Comparison of ENCODE assay signal across 8 mouse cellular contexts in the genomic region with DNA sequence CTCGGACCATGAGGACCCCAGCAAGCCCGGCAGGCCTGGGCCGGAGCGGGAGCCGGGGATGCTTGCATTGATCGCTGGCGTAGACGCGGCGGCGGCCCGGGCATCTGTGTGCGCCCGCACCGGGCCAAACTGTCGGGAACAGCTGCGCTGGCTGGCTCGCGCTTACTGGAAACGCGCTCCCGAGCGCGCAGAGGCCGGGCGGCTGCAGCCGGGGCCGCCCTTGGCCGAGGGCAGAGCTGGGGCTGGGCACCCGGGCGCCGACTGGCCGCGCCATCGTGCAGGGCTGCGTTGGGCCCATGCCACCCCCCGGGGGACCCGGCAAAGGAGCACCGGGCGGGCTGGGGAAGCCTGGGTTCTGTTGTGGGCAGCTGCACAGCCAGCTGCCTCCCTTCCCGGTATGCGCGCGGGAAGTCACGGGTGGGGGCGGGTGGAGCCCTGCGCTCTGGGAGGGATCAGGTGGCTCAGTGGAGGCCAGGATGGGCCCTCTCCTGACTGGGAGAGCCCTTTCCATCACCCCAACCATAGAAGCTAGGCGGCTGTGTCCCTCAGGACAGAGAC. TPM values are rescaled to one million over a fixed set of nuclear protein-coding genes. Genes with fewer than 3 reads are reported as not detected.
A peak's percentile ranks its signal among the peaks of the same experiment; 100 is the strongest.
DNase-seq lines count a peak whose midpoint lies in the region; ATAC-seq and TF ChIP-seq lines count a peak whose summit lies in the region.

No protein-coding gene starts in this region.

- H3K9ac ChIP-seq in forebrain, postnatal 0 days = peak overlapping the region; percentile 57
- peak overlapping the region; percentile 76 for H3K9ac ChIP-seq in hindbrain, embryonic 13.5 days
- 0 out of 2 replicates have a peak overlapping the region, but pooled peaks have one; percentile 34 for H3K9ac ChIP-seq in liver, embryonic 11.5 days (ENCODE audit: low read depth, low read length)

- no peaks in the 10 kb centered on the region for H3K27me3 ChIP-seq in forebrain, postnatal 0 days (ENCODE audit: insufficient read depth, low read length)
- H3K27me3 ChIP-seq in hindbrain, embryonic 13.5 days = peaks cover 80% of the 10 kb centered on the region
- H3K27me3 ChIP-seq in liver, embryonic 11.5 days (replicated peaks; ENCODE audit: control insufficient read depth, insufficient read depth, low read length) = peaks cover 32% of the 10 kb centered on the region

- 1% methylated on average over 48 of the region's 48 CpGs for WGBS in forebrain, postnatal 0 days
- 1% methylated on average over 46 of the region's 48 CpGs for WGBS in hindbrain, embryonic 13.5 days
- WGBS in liver, embryonic 11.5 days = 6% methylated on average over 48 of the region's 48 CpGs

- H3K27ac ChIP-seq in forebrain, postnatal 0 days (ENCODE audit: low read depth, low read length) = no peak overlapping the region
- H3K27ac ChIP-seq in hindbrain, embryonic 13.5 days = peak overlapping the region; percentile 19; the same call in 1 of the 2 replicates
- H3K27ac ChIP-seq in liver, embryonic 11.5 days (ENCODE audit: low read depth, low read length) = no peak overlapping the region

- peak; percentile 31 to 41 for DNase-seq in cerebellum, postnatal 25 days
- DNase-seq in cerebellum, adult 11-12 months = no peak
- DNase-seq in Muller cell, postnatal 12 days (ENCODE audit: inconsistent ontology term) = peak; percentile 65
- DNase-seq in forebrain, postnatal 0 days = peak; percentile 78
- DNase-seq in liver, embryonic 11.5 days (ENCODE audit: low spot score) = peak; percentile 76
- DNase-seq in neural tube, embryonic 10.5 days (ENCODE audit: extremely low spot score, low spot score) = peak; percentile 83
- DNase-seq in urinary bladder, postnatal 4 days (ENCODE audit: low spot score in 2 of 2) = peak; percentile 60 to 71

- H3K36me3 ChIP-seq in forebrain, postnatal 0 days (ENCODE audit: insufficient read depth) = no peaks in the 10 kb centered on the region
- no peaks in the 10 kb centered on the region for H3K36me3 ChIP-seq in hindbrain, embryonic 13.5 days
- H3K36me3 ChIP-seq in liver, embryonic 11.5 days (ENCODE audit: control insufficient read depth, insufficient read depth, low read length) = no peaks in the 10 kb centered on the region

- H3K4me3 ChIP-seq in forebrain, postnatal 0 days (ENCODE audit: low read depth, low read length) = peak overlapping the region; percentile 33
- H3K4me3 ChIP-seq in hindbrain, embryonic 13.5 days = peak overlapping the region; percentile 46
- H3K4me3 ChIP-seq in liver, embryonic 11.5 days (ENCODE audit: low read depth, low read length) = peak overlapping the region; percentile 43

- H3K4me1 ChIP-seq in forebrain, postnatal 0 days (ENCODE audit: insufficient read depth) = no peaks in the 10 kb centered on the region
- peaks cover 33% of the 10 kb centered on the region for H3K4me1 ChIP-seq in hindbrain, embryonic 13.5 days (replicated peaks)
- peaks cover 19% of the 10 kb centered on the region for H3K4me1 ChIP-seq in liver, embryonic 11.5 days (replicated peaks; ENCODE audit: control insufficient read depth, insufficient read depth, low read length)

- TF ChIP-seq CTCF in forebrain, postnatal 0 days (IDR thresholded peaks at IDR 0.05; ENCODE audit: low read depth) = no peak

- no peaks in the 10 kb centered on the region for H3K9me3 ChIP-seq in forebrain, postnatal 0 days (ENCODE audit: low read length)
- no peaks in the 10 kb centered on the region for H3K9me3 ChIP-seq in hindbrain, embryonic 13.5 days
- H3K9me3 ChIP-seq in liver, embryonic 11.5 days (ENCODE audit: control insufficient read depth, low read length) = no peaks in the 10 kb centered on the region

- ATAC-seq in forebrain, postnatal 0 days = peak; percentile 87
- peak; percentile 71 for ATAC-seq in hindbrain, embryonic 13.5 days (ENCODE audit: low FRiP score)
- ATAC-seq in liver, embryonic 11.5 days (replicated peaks; ENCODE audit: low FRiP score) = no peak

- H3K4me2 ChIP-seq in forebrain, postnatal 0 days (ENCODE audit: low read depth) = peak overlapping the region; percentile 74
- peak overlapping the region; percentile 89 for H3K4me2 ChIP-seq in hindbrain, embryonic 13.5 days
- peak overlapping the region; percentile 73 for H3K4me2 ChIP-seq in liver, embryonic 11.5 days

RNA-seq across cellular contexts. Expression of a gene that starts 39.0 kb away (rescaled TPM):
- total RNA-seq in forebrain, postnatal 0 days (2014; rRNA removed) = 7.8 and 11.0 TPM in 2 replicates
- 6.5 and 8.4 TPM in 2 replicates for polyA plus RNA-seq in forebrain, postnatal 0 days (2015; fragmentation: Nextera tagmentation; extraction: Ambion mirVana)
- polyA plus RNA-seq in hindbrain, embryonic 13.5 days (2015; fragmentation: Nextera tagmentation; extraction: Ambion mirVana) = 8.3 and 8.8 TPM in 2 replicates
- polyA plus RNA-seq in liver, embryonic 11.5 days (2014; fragmentation: Nextera tagmentation; extraction: Ambion mirVana) = 3.7 and 4.6 TPM in 2 replicates

RNA-seq across cellular contexts. Expression of a gene that starts 55.2 kb away (rescaled TPM):
- total RNA-seq in forebrain, postnatal 0 days (2014; rRNA removed) = 55.7 and 63.0 TPM in 2 replicates
- 47.7 and 54.4 TPM in 2 replicates for polyA plus RNA-seq in forebrain, postnatal 0 days (2015; fragmentation: Nextera tagmentation; extraction: Ambion mirVana)
- polyA plus RNA-seq in hindbrain, embryonic 13.5 days (2015; fragmentation: Nextera tagmentation; extraction: Ambion mirVana) = 47.4 and 47.6 TPM in 2 replicates
- polyA plus RNA-seq in liver, embryonic 11.5 days (2014; fragmentation: Nextera tagmentation; extraction: Ambion mirVana) = 31.5 and 31.9 TPM in 2 replicates

RNA-seq across cellular contexts. Expression of a gene that starts 57.6 kb away (rescaled TPM):
- total RNA-seq in forebrain, postnatal 0 days (2014; rRNA removed) = 5.9 and 8.2 TPM in 2 replicates
- 2.6 and 2.9 TPM in 2 replicates for polyA plus RNA-seq in forebrain, postnatal 0 days (2015; fragmentation: Nextera tagmentation; extraction: Ambion mirVana)
- polyA plus RNA-seq in hindbrain, embryonic 13.5 days (2015; fragmentation: Nextera tagmentation; extraction: Ambion mirVana) = 3.2 and 3.3 TPM in 2 replicates
- 1.5 and 1.7 TPM in 2 replicates for polyA plus RNA-seq in liver, embryonic 11.5 days (2014; fragmentation: Nextera tagmentation; extraction: Ambion mirVana)
